Mouse (Mus musculus) heart, postnatal 0 days (tissue): Measurements from ENCODE around the gene Wdr25.

Experiments
- CTCF ChIP-seq: IDR thresholded peaks from 2 replicates; pipeline ENCODE4 v1.5.1; 2016; ENCODE audit warnings: antibody characterized with exemption, control low read depth, low read depth
- EP300 ChIP-seq: IDR thresholded peaks from 2 replicates; pipeline ENCODE4 v1.6.1; 2016; ENCODE audit warnings: antibody characterized with exemption, low read depth

DNA sequence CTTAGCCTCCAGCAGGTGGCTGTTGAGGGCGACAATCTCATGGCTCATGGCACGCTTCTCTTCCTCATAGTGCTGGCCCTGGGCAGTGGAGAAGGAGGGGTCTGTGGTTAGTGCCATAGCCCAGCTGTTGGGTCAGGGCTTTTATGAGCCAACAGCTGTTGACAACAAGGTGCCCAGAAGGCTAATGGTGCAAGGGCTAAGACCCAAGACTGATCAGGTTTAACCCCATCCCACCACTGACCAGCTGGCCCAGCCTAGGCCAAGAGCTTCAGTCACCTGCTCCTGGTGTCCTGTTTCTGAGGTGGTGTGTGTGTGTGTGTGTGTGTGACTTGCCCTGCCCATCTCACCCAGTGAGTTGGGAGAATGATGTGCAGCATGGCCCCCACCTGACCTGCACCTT is 143.6 kb downstream of the Wdr25 start:
- no peak for TF ChIP-seq CTCF
- no peak for TF ChIP-seq EP300
